Mouse (Mus musculus): ENCODE results near the gene Hoxc13. TPM values are rescaled to one million over a fixed set of nuclear protein-coding genes. Genes with fewer than 3 reads are reported as not detected.

The Hoxc13 gene
- polyA plus RNA-seq, 1 experiment, result not detected

GRCm38 (mm10) chr15:102975688-102976111 is 54.8 kb downstream of the Hoxc13 start:
- Histone ChIP-seq H3K27me3 (ENCODE audit: control insufficient read depth, insufficient read depth, low read length) (peaks cover 41% of the 10 kb centered on the region), H3K4me3 (ENCODE audit: extremely low read depth, insufficient read depth, insufficient read length) (no peak overlapping the region), H3K27ac (ENCODE audit: insufficient read depth, low read length) (no peak overlapping the region), H3K36me3 (ENCODE audit: control insufficient read depth, insufficient read depth, low read length) (no peaks in the 10 kb centered on the region), H3K4me1 (ENCODE audit: control insufficient read depth, insufficient read depth, insufficient read length) (peaks cover 9% of the 10 kb centered on the region; the same call in 1 of the 2 replicates)
- no peak for DNase-seq (ENCODE audit: low read depth in 1 of 2, low spot score in 2 of 2)
- WGBS, result 7% methylated on average over 21 of the region's 21 CpGs
- TF ChIP-seq CTCF (IDR thresholded peaks at IDR 0.05; ENCODE audit: extremely low read depth, insufficient read depth, insufficient read length, insufficient replicate concordance) (no peak), POLR2A (IDR thresholded peaks at IDR 0.05; ENCODE audit: low read depth, low read length) (no peak)

DNA sequence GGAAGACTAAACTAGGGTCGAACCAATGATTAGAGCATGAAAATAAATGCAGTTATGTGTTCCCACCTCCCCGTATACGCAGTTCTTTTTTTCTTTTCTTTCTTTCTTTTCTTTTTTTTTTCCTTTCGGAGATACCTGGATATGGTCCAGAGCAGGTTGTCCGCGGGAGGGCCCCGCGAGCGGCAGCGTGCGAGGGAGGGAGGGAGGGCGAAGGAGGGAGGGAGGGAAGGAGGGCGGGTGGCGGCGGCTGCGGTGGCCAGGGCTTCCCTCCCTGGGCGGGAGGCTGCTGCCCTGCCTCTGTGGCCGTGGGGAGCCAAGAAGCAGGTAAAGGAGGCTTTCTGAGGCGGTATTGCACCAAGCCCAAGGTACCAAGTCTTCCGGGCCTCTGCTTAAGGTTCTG is 55.3 kb downstream of the Hoxc13 start, which contains the start of gene Hoxc9:
Gene Hoxc9 (plus strand): TSS at position 269 of the 400 bp plus-strand sequence.
- peak within 1 kb of the TSS; percentile 42 for H3K4me3 ChIP-seq (ENCODE audit: extremely low read depth, insufficient read depth, insufficient read length)

GRCm38 (mm10) chr15:102976631-102977422 is 55.9 kb downstream of the Hoxc13 start:
- H3K4me3 ChIP-seq (ENCODE audit: extremely low read depth, insufficient read depth, insufficient read length), result peak overlapping the region; percentile 42
- peaks cover 12% of the 10 kb centered on the region for H3K4me1 ChIP-seq (ENCODE audit: control insufficient read depth, insufficient read depth, insufficient read length)
- TF ChIP-seq POLR2A (IDR thresholded peaks at IDR 0.05; ENCODE audit: low read depth, low read length) (no peak), CTCF (IDR thresholded peaks at IDR 0.05; ENCODE audit: extremely low read depth, insufficient read depth, insufficient read length, insufficient replicate concordance) (no peak)
- 3% methylated on average over 36 of the region's 37 CpGs for WGBS
- no peak overlapping the region for H3K27ac ChIP-seq (ENCODE audit: insufficient read depth, low read length)
- H3K36me3 ChIP-seq (ENCODE audit: control insufficient read depth, insufficient read depth, low read length), result no peaks in the 10 kb centered on the region
- no peak for DNase-seq (ENCODE audit: low read depth in 1 of 2, low spot score in 2 of 2)
- peaks cover 52% of the 10 kb centered on the region for H3K27me3 ChIP-seq (ENCODE audit: control insufficient read depth, insufficient read depth, low read length)

More for the DNA sequence above, 55.3 kb downstream of the Hoxc13 start, which contains the start of gene Hoxc9:
- H3K27me3 ChIP-seq (ENCODE audit: control insufficient read depth, insufficient read depth, low read length), result peaks cover 46% of the 10 kb centered on the region
- H3K27ac ChIP-seq (ENCODE audit: insufficient read depth, low read length), result no peak within 1 kb of the TSS
- no peaks in the 10 kb centered on the region for H3K36me3 ChIP-seq (ENCODE audit: control insufficient read depth, insufficient read depth, low read length)
- no peak for DNase-seq (ENCODE audit: low read depth in 1 of 2, low spot score in 2 of 2)
- TF ChIP-seq CTCF (IDR thresholded peaks at IDR 0.05; ENCODE audit: extremely low read depth, insufficient read depth, insufficient read length, insufficient replicate concordance), result no peak
- no peak for TF ChIP-seq POLR2A (IDR thresholded peaks at IDR 0.05; ENCODE audit: low read depth, low read length)
- WGBS, result 3% methylated on average over 19 of the region's 20 CpGs
- H3K4me1 ChIP-seq (ENCODE audit: control insufficient read depth, insufficient read depth, insufficient read length), result peaks cover 9% of the 10 kb centered on the region; the same call in 1 of the 2 replicates

DNA sequence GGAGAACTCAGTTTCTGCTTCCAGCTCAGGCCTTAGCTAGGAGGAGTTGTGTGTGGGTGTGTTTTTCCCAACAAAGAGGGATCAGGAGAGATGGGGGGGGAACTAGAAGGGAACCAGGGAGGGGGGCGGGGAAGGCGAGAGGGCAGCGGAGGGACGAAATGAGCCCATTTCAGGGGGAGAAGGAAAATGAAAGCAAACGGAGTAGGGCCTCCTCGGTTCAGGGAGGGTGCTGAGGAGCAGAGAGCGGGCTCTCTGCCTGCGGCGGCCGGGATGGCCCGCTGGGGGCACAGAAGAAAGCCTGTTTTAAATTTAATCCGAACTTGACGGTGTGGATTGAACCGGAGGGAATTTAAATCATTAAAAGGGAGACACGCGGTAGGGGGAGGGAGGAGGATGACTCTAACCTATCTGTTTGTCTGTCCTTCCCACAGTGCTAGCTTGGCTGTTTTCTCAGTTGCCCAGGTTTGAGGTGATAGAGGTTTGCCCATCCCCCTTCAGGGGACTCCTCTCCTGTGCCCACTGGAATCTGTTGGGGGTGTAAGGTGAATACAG is 56.6 kb downstream of the Hoxc13 start:
- Histone ChIP-seq H3K27me3 (ENCODE audit: control insufficient read depth, insufficient read depth, low read length) (peaks cover 54% of the 10 kb centered on the region), H3K36me3 (ENCODE audit: control insufficient read depth, insufficient read depth, low read length) (no peaks in the 10 kb centered on the region), H3K27ac (ENCODE audit: insufficient read depth, low read length) (no peak overlapping the region), H3K4me3 (ENCODE audit: extremely low read depth, insufficient read depth, insufficient read length) (peak overlapping the region; percentile 42), H3K4me1 (ENCODE audit: control insufficient read depth, insufficient read depth, insufficient read length) (peaks cover 15% of the 10 kb centered on the region)
- TF ChIP-seq POLR2A (IDR thresholded peaks at IDR 0.05; ENCODE audit: low read depth, low read length), result no peak
- TF ChIP-seq CTCF (IDR thresholded peaks at IDR 0.05; ENCODE audit: extremely low read depth, insufficient read depth, insufficient read length, insufficient replicate concordance), result no peak
- DNase-seq (ENCODE audit: low read depth in 1 of 2, low spot score in 2 of 2), result no peak
- WGBS, result 15% methylated on average over 16 of the region's 16 CpGs

Other genes with a start within 250 kb of the Hoxc13 start
- gene Atp5g2, start 248.8 kb upstream of the Hoxc13 start, polyA plus RNA-seq (2012; rRNA removed), result 249 and 253 TPM in 2 replicates
- gene Calcoco1, start 198.9 kb upstream of the Hoxc13 start, polyA plus RNA-seq (2012; rRNA removed), result 29.6 and 34.9 TPM in 2 replicates
- gene Hoxc12, start 15.7 kb downstream of the Hoxc13 start, polyA plus RNA-seq (2012; rRNA removed), result not detected in 2 replicates
- gene Hoxc11, start 33.3 kb downstream of the Hoxc13 start, polyA plus RNA-seq (2012; rRNA removed), result not detected in 2 replicates
- gene Hoxc10, start 45.7 kb downstream of the Hoxc13 start, polyA plus RNA-seq (2012; rRNA removed), result not detected in 2 replicates
- 0.05 TPM in 1 of 2 replicates, not detected in the other for gene Hoxc5, start 46.3 kb downstream of the Hoxc13 start, polyA plus RNA-seq (2012; rRNA removed)
- gene Hoxc9, start 55.3 kb downstream of the Hoxc13 start, polyA plus RNA-seq (2012; rRNA removed), result 0.05 TPM in 1 of 2 replicates, not detected in the other
- not detected in 2 replicates for gene Hoxc8, start 69.5 kb downstream of the Hoxc13 start, polyA plus RNA-seq (2012; rRNA removed)
- 0.07 TPM in 1 of 2 replicates, not detected in the other for gene Hoxc6, start 77.2 kb downstream of the Hoxc13 start, polyA plus RNA-seq (2012; rRNA removed)
- 0.13 and 0.25 TPM in 2 replicates for gene Hoxc4, start 97.8 kb downstream of the Hoxc13 start, polyA plus RNA-seq (2012; rRNA removed)
- 10.6 and 12.5 TPM in 2 replicates for gene Smug1, start 246.0 kb downstream of the Hoxc13 start, polyA plus RNA-seq (2012; rRNA removed)

Measured in spleen, adult 2 months (tissue).